In the genomic region with DNA sequence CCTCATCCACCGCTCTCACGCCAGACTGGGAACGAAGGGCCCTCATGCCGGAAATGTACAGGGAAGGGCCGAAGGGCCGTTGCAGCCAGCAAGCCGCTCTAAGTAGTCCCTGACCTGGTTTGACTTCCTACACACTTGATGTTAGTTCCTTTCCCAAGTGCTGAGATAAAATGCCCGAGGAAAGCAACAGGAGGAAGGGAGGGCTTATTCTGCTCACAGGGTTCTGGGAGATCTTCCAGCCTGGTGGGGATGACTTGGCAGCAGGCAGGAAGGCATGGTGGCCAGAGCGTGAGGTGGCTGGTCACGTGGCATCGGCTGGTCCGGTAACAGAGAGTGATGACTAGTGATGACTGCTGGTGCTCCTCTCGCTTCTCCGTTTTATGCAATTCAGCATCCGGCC, we compare ENCODE assay signal across 10 mouse cellular contexts. TPM values are rescaled to one million over a fixed set of nuclear protein-coding genes. Genes with fewer than 3 reads are reported as not detected.
DNase-seq lines count a peak whose midpoint lies in the region; ATAC-seq lines count a peak whose summit lies in the region.
"Had no signal": no experiment of that assay in that cellular context is flagged by ENCODE, and none has a peak within 500 bp of the region (broad histone marks: within the 10 kb centered on the region; RNA-seq: fewer than 3 reads in every experiment).

No protein-coding gene starts in this region.

- H3K4me3 ChIP-seq in liver, embryonic 12.5 days, result no peak overlapping the region
- no peak overlapping the region for H3K4me3 ChIP-seq in liver, embryonic 11.5 days (ENCODE audit: low read depth, low read length)
- no peak overlapping the region for H3K4me3 ChIP-seq in liver, embryonic 13.5 days (replicated peaks)
- H3K4me3 ChIP-seq: hindbrain, embryonic 13.5 days had no signal

- H3K4me1 ChIP-seq in liver, embryonic 12.5 days, result no peaks in the 10 kb centered on the region
- peaks cover 5% of the 10 kb centered on the region; the same call in 1 of the 2 replicates for H3K4me1 ChIP-seq in liver, embryonic 11.5 days (replicated peaks; ENCODE audit: control insufficient read depth, insufficient read depth, low read length)
- 0 out of 2 replicates have a peak, but pooled peaks cover 20% of the 10 kb centered on the region for H3K4me1 ChIP-seq in liver, embryonic 13.5 days (replicated peaks)

- no peak for DNase-seq in liver, embryonic 11.5 days (ENCODE audit: low spot score)
- DNase-seq in heart, adult 9 months (ENCODE audit: low spot score in 2 of 2), result peak; percentile 78 to 79
- DNase-seq in liver, embryonic 13.5 days, result no peak
- DNase-seq in thymus, postnatal 0 days (ENCODE audit: low spot score), result no peak
- no peak for DNase-seq in urinary bladder, adult 2 months (ENCODE audit: low spot score)

- H3K9me3 ChIP-seq in liver, embryonic 12.5 days (replicated peaks), result no peaks in the 10 kb centered on the region
- no peaks in the 10 kb centered on the region for H3K9me3 ChIP-seq in liver, embryonic 11.5 days (ENCODE audit: control insufficient read depth, low read length)
- H3K9me3 ChIP-seq in liver, embryonic 13.5 days (replicated peaks), result no peaks in the 10 kb centered on the region
- H3K9me3 ChIP-seq: hindbrain, embryonic 13.5 days had no signal

- ATAC-seq in liver, embryonic 12.5 days, result no peak
- no peak for ATAC-seq in liver, embryonic 11.5 days (replicated peaks; ENCODE audit: low FRiP score)
- no peak for ATAC-seq in liver, embryonic 13.5 days (ENCODE audit: low read depth)
- ATAC-seq in monocyte, adult 5-6 weeks (replicated peaks; ENCODE audit: insufficient number of reproducible peaks, low FRiP score, low TSS enrichment, poor library complexity, severe bottlenecking), result no peak
- ATAC-seq: midbrain, embryonic 16.5 days had no signal

- H3K9ac ChIP-seq in liver, embryonic 12.5 days, result no peak overlapping the region
- no peak overlapping the region for H3K9ac ChIP-seq in liver, embryonic 11.5 days (ENCODE audit: low read depth, low read length)
- no peak overlapping the region for H3K9ac ChIP-seq in liver, embryonic 13.5 days
- H3K9ac ChIP-seq: hindbrain, embryonic 13.5 days; liver, embryonic 14.5 days had no signal

- H3K27me3 ChIP-seq in liver, embryonic 12.5 days (replicated peaks), result no peaks in the 10 kb centered on the region
- H3K27me3 ChIP-seq in liver, embryonic 11.5 days (replicated peaks; ENCODE audit: control insufficient read depth, insufficient read depth, low read length), result no peaks in the 10 kb centered on the region
- no peaks in the 10 kb centered on the region for H3K27me3 ChIP-seq in liver, embryonic 13.5 days
- H3K27me3 ChIP-seq: hindbrain, embryonic 13.5 days had no signal

- 75% methylated on average over 15 of the region's 15 CpGs for WGBS in liver, embryonic 12.5 days (ENCODE audit: insufficient replicate concordance)
- 83% methylated on average over 15 of the region's 15 CpGs for WGBS in liver, embryonic 11.5 days
- WGBS in liver, embryonic 13.5 days (ENCODE audit: insufficient replicate concordance), result 71% methylated on average over 15 of the region's 15 CpGs

- no peak overlapping the region for H3K4me2 ChIP-seq in liver, embryonic 12.5 days
- no peak overlapping the region for H3K4me2 ChIP-seq in liver, embryonic 11.5 days
- no peak overlapping the region for H3K4me2 ChIP-seq in liver, embryonic 13.5 days
- H3K4me2 ChIP-seq: hindbrain, embryonic 13.5 days had no signal

- no peaks in the 10 kb centered on the region for H3K36me3 ChIP-seq in liver, embryonic 12.5 days
- H3K36me3 ChIP-seq in liver, embryonic 11.5 days (ENCODE audit: control insufficient read depth, insufficient read depth, low read length), result no peaks in the 10 kb centered on the region
- H3K36me3 ChIP-seq in liver, embryonic 13.5 days, result no peaks in the 10 kb centered on the region
- H3K36me3 ChIP-seq: hindbrain, embryonic 13.5 days had no signal

- 0 out of 2 replicates have a peak overlapping the region, but pooled peaks have one; percentile 25 for H3K27ac ChIP-seq in liver, embryonic 12.5 days
- H3K27ac ChIP-seq in liver, embryonic 11.5 days (ENCODE audit: low read depth, low read length), result no peak overlapping the region
- H3K27ac ChIP-seq in liver, embryonic 13.5 days, result peak overlapping the region; percentile 34; the same call in 1 of the 2 replicates
- H3K27ac ChIP-seq: hindbrain, embryonic 13.5 days; liver, embryonic 14.5 days had no signal

RNA-seq across cellular contexts. Expression of a gene that starts 47.9 kb away (rescaled TPM):
- polyA plus RNA-seq in liver, embryonic 12.5 days (2016; fragmentation: Nextera tagmentation; extraction: Ambion mirVana), result 158 and 161 TPM in 2 replicates
- polyA plus RNA-seq in liver, embryonic 11.5 days (2014; fragmentation: Nextera tagmentation; extraction: Ambion mirVana), result 326 TPM in 2 replicates
- polyA plus RNA-seq in liver, embryonic 13.5 days (2015; fragmentation: Nextera tagmentation; extraction: Ambion mirVana), result 103 and 119 TPM in 2 replicates
- 355 to 477 TPM (median 465 TPM) in 3 replicates for total RNA-seq in monocyte, adult 5-6 weeks (2017)
- polyA plus RNA-seq in thymus, postnatal 0 days (2015; fragmentation: Nextera tagmentation; extraction: Ambion mirVana), result 217 and 220 TPM in 2 replicates
- polyA plus RNA-seq in urinary bladder, adult 2 months (2012; rRNA removed), result 252 and 357 TPM in 2 replicates

Comparison
In these comparisons a context has a peak if more than half of its experiments do, and no peak if none do; other contexts are left out.
1. DNase-seq: peak in heart, adult 9 months (2 of 2); none in liver, embryonic 11.5 days (single experiment), liver, embryonic 13.5 days (single experiment), thymus, postnatal 0 days (single experiment) and urinary bladder, adult 2 months (single experiment).